Mouse (Mus musculus) bone marrow, adult 2 months (tissue): ENCODE measurements around the gene Apaf1.

Experiments
- CTCF ChIP-seq: fragments of 200-500 bp; IDR thresholded peaks from 2 replicates; pipeline ENCODE4 v1.5.1; 2011; ENCODE audit warnings: low read length, control low read depth; ENCODE audit not compliant: control insufficient read depth, insufficient read depth
- POLR2A ChIP-seq: fragments of 200-500 bp; IDR thresholded peaks from 2 replicates; pipeline ENCODE4 v1.6.1; 2011; ENCODE audit warnings: low read depth, mild to moderate bottlenecking, control low read depth, low read length, borderline replicate concordance; ENCODE audit not compliant: control insufficient read depth

DNA sequence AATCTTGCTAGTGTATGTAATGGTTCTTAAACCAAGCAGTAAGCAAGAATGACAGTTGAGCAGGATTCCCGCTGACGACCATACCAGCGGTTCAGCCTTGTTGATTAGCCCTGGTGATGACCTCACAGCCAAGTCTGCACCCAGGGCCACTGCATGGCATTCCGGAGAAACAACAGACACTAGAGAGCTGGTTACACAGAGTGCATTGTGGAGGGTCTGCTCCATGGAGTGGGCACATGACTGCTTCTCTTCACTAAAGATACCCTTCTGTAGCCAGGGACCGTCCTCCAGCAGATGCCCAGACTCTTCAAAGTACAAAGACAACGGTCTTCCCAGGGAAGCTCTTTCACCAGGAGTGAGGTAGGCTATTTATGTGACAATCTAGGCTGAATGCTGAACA is 90.3 kb downstream of the Apaf1 start:
- TF ChIP-seq POLR2A (no peak), CTCF (no peak)
